Mouse (Mus musculus) midbrain, embryonic 14.5 days (tissue): ENCODE measurements around the gene Efcab3. TPM values are rescaled to one million over a fixed set of nuclear protein-coding genes. Genes with fewer than 3 reads are reported as not detected.

ENCODE experiments used
- ATAC-seq: fragments of 200-750 bp; cut with Nextera tagmentation; 2 replicates; pipeline ENCODE4 v1.8.0; 2017; ENCODE audit warnings: moderate number of reproducible peaks, moderate library complexity; ENCODE audit not compliant: low FRiP score, low TSS enrichment
- DNase-seq: peaks from one replicate; pipeline ENCODE4 v3.0.0-alpha.2; 2015
- H3K27ac ChIP-seq: fragments of 300-500 bp; sonication (generic); replicated peaks from 2 replicates; pipeline ENCODE4 v1.5.1; 2014; ENCODE audit warnings: mild to moderate bottlenecking, low read depth, low read length, moderate library complexity
- H3K27me3 ChIP-seq: fragments of 300-500 bp; sonication (generic); 2 replicates; pipeline ENCODE4 v1.6.1; 2014; ENCODE audit warnings: low read length, control low read depth, mixed read lengths; ENCODE audit not compliant: control insufficient read depth, insufficient read depth
- H3K36me3 ChIP-seq: fragments of 300-500 bp; sonication (generic); 2 replicates; pipeline ENCODE4 v1.6.1; 2014; ENCODE audit warnings: low read length, control low read depth; ENCODE audit not compliant: control insufficient read depth, insufficient read depth
- H3K4me1 ChIP-seq: fragments of 300-500 bp; sonication (generic); 2 replicates; pipeline ENCODE4 v1.6.1; 2014; ENCODE audit warnings: mild to moderate bottlenecking, antibody characterized with exemption, low read length, control low read depth; ENCODE audit not compliant: control insufficient read depth, insufficient read depth
- H3K4me2 ChIP-seq: fragments of 300-500 bp; sonication (generic); 2 replicates; pipeline ENCODE4 v1.6.1; 2014; ENCODE audit warnings: mild to moderate bottlenecking, low read length, moderate library complexity
- H3K4me3 ChIP-seq: fragments of 300-500 bp; sonication (generic); replicated peaks from 2 replicates; pipeline ENCODE4 v1.5.1; 2014; ENCODE audit warnings: low read depth, low read length
- H3K9ac ChIP-seq: fragments of 300-500 bp; sonication (generic); replicated peaks from 2 replicates; pipeline ENCODE4 v1.6.1; 2014; ENCODE audit warnings: mild to moderate bottlenecking, low read length, moderate library complexity
- H3K9me3 ChIP-seq: fragments of 300-500 bp; sonication (generic); 2 replicates; pipeline ENCODE4 v1.6.1; 2016; ENCODE audit warnings: low read length, control low read depth, mixed read lengths; ENCODE audit not compliant: control insufficient read depth
- WGBS: fragments of 180-500 bp; shearing (Covaris S2); extraction: QIAGEN DNeasy Blood & Tissue Kit; methylation state at CpG from one replicate; pipeline ENCODE4 v1.1.7; 2014; 5-methylcytosine and 5-hydroxymethylcytosine counted together
- polyA plus RNA-seq: library from polyadenylated mRNA; unstranded; fragments of >200 nt; fragmentation: Nextera tagmentation; extraction: Ambion mirVana; gene quantifications from 2 replicates; pipeline ENCODE4 v1.2.1, GENCODE M21; 2014

Gene Efcab3
- polyA plus RNA-seq, 1 experiment from 2014 or later = not detected

DNA sequence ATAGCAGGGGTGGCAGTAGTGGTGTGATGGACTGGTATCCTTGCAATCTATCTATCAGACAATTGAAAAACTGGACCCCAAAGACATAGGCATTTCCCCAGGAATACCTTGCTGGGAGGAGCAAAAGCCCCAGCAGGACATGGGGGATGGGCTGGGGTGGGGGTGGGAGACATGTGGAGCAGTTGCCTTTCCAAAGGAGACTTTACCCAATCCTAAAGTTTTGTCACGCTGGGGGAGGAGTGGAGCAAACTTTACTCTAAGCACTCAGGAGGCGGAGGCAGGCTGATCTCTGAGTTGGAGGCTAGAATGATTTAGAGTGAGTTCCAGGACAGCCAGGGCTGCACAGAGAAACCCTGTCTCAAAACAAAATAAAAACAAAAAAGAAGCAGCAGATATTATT lies 98.0 kb downstream of the Efcab3 start:
- Histone ChIP-seq H3K27ac (no peak overlapping the region), H3K9ac (no peak overlapping the region), H3K4me2 (no peak overlapping the region), H3K27me3 (no peaks in the 10 kb centered on the region), H3K9me3 (peaks cover 12% of the 10 kb centered on the region), H3K4me3 (no peak overlapping the region), H3K36me3 (no peaks in the 10 kb centered on the region), H3K4me1 (no peaks in the 10 kb centered on the region)
- 95% methylated on average over 2 of the region's 2 CpGs for WGBS
- DNase-seq (no peak), ATAC-seq (no peak)

- H3K4me3 ChIP-seq = no peak overlapping the region
- H3K36me3 ChIP-seq = no peaks in the 10 kb centered on the region
- DNase-seq (no peak), ATAC-seq (no peak)
- WGBS = 86% methylated on average over 69 of the region's 69 CpGs
- H3K4me2 ChIP-seq = no peak overlapping the region
- H3K9ac ChIP-seq = no peak overlapping the region
- peaks cover 12% of the 10 kb centered on the region for H3K9me3 ChIP-seq
- H3K27me3 ChIP-seq = no peaks in the 10 kb centered on the region
- H3K4me1 ChIP-seq = no peaks in the 10 kb centered on the region
- H3K27ac ChIP-seq = no peak overlapping the region
These were observed 101.4 kb downstream of the Efcab3 start for GRCm38 (mm10) chr11:105164516-105165510.

DNA sequence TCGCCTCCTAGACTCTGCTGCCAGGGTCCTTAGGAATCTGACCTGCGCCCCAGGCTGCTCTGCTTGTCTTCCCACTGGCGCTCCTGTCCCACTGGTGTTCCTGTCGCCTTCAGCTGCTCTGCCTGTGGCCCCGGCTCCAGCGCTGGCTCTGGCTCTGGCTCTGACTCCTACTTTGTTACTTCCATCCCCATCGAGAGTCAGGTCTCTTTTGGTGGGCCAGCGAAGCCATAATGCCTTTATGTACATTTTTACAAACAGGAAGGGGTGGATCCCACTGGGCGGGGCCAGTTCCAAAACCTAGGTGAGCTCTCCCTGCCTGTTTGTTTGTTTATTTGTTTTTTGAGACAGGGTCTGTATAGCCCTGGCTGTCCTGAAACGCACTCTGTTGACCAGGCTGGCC lies 103.4 kb downstream of the Efcab3 start:
- no peak overlapping the region for H3K4me3 ChIP-seq
- H3K4me1 ChIP-seq = no peaks in the 10 kb centered on the region
- H3K4me2 ChIP-seq = no peak overlapping the region
- H3K27ac ChIP-seq = no peak overlapping the region
- DNase-seq (no peak), ATAC-seq (no peak)
- 92% methylated on average over 10 of the region's 10 CpGs for WGBS
- H3K36me3 ChIP-seq = no peaks in the 10 kb centered on the region
- H3K27me3 ChIP-seq = no peaks in the 10 kb centered on the region
- H3K9me3 ChIP-seq = peaks cover 12% of the 10 kb centered on the region
- no peak overlapping the region for H3K9ac ChIP-seq

Other genes with a start within 250 kb of the Efcab3 start
- 29.2 and 30.9 TPM in 2 replicates for gene Mettl2, start 62.8 kb downstream of the Efcab3 start, polyA plus RNA-seq
- gene Gm10842, start 83.3 kb downstream of the Efcab3 start, polyA plus RNA-seq = not detected in 2 replicates
- gene Tlk2, start 115.2 kb downstream of the Efcab3 start, polyA plus RNA-seq = 27.0 and 29.3 TPM in 2 replicates
- gene Mrc2, start 229.1 kb downstream of the Efcab3 start, polyA plus RNA-seq = 1.9 and 3.8 TPM in 2 replicates